Mouse (Mus musculus) erythroid progenitor cell, adult 5-6 weeks (primary cell): ENCODE data around the gene Mthfd1. TPM values are rescaled to one million over a fixed set of nuclear protein-coding genes. Genes with fewer than 3 reads are reported as not detected.

ENCODE experiments used
- ATAC-seq: replicated peaks from 2 replicates; pipeline ENCODE4 v1.8.0; 2016; ENCODE audit warnings: moderate number of reproducible peaks, mild to moderate bottlenecking, moderate TSS enrichment, inconsistent platforms; ENCODE audit not compliant: poor library complexity, low FRiP score, severe bottlenecking
- total RNA-seq, 2 experiments: library from RNA; stranded (forward) in 1 of 2; stranded (reverse) in 1 of 2; fragments of 150-400 nt in 1 of 2; fragments of 186-747, 209-891 nt in 1 of 2; gene quantifications; 2 replicates each; pipeline versions ENCODE4 v1.2.3 to v1.2.4; 2015 to 2017; ENCODE audit warnings: low replicate concordance in 2 of 2

Mthfd1 gene
- total RNA-seq, 2 experiments from 2014 or later = 27.2 to 32.0 TPM

GRCm38 (mm10) chr12:76260673-76261072 is 5.6 kb downstream of the Mthfd1 start:
- no peak for ATAC-seq

GRCm38 (mm10) chr12:76261556-76261955 is 6.5 kb downstream of the Mthfd1 start:
- no peak for ATAC-seq

- ATAC-seq = no peak
Measured at GRCm38 (mm10) chr12:76262918-76263317, 7.8 kb downstream of the Mthfd1 start.

GRCm38 (mm10) chr12:76263876-76264275 is 8.8 kb downstream of the Mthfd1 start:
- ATAC-seq = no peak

- no peak for ATAC-seq
Measured at GRCm38 (mm10) chr12:76264325-76264965, 9.3 kb downstream of the Mthfd1 start.

GRCm38 (mm10) chr12:76265001-76265400 is 9.9 kb downstream of the Mthfd1 start:
- ATAC-seq = no peak

GRCm38 (mm10) chr12:76266875-76267274 is 11.8 kb downstream of the Mthfd1 start:
- ATAC-seq = peak; percentile 74

GRCm38 (mm10) chr12:76268686-76269085 is 13.6 kb downstream of the Mthfd1 start:
- ATAC-seq = no peak

- ATAC-seq = no peak
Measured at GRCm38 (mm10) chr12:76269196-76269595, 14.1 kb downstream of the Mthfd1 start.

GRCm38 (mm10) chr12:76271516-76271915 is 16.4 kb downstream of the Mthfd1 start:
- ATAC-seq = no peak

- no peak for ATAC-seq
Measured at GRCm38 (mm10) chr12:76272610-76273524, 17.8 kb downstream of the Mthfd1 start.

GRCm38 (mm10) chr12:76278209-76278608 is 23.1 kb downstream of the Mthfd1 start:
- no peak for ATAC-seq

- ATAC-seq = no peak
Measured at GRCm38 (mm10) chr12:76280556-76280955, 25.5 kb downstream of the Mthfd1 start.

- no peak for ATAC-seq
Measured at GRCm38 (mm10) chr12:76281111-76281660, 26.1 kb downstream of the Mthfd1 start.

- no peak for ATAC-seq
Measured at GRCm38 (mm10) chr12:76282132-76282531, 27.0 kb downstream of the Mthfd1 start.

- no peak for ATAC-seq
Measured at GRCm38 (mm10) chr12:76282532-76283173, 27.6 kb downstream of the Mthfd1 start.

GRCm38 (mm10) chr12:76285418-76285817 is 30.3 kb downstream of the Mthfd1 start:
- no peak for ATAC-seq

- no peak for ATAC-seq
Measured at GRCm38 (mm10) chr12:76287986-76288385, 32.9 kb downstream of the Mthfd1 start.

GRCm38 (mm10) chr12:76288494-76288893 is 33.4 kb downstream of the Mthfd1 start:
- ATAC-seq = no peak

GRCm38 (mm10) chr12:76289428-76289827 is 34.3 kb downstream of the Mthfd1 start:
- ATAC-seq = no peak
